In genomic region chr1:177475542-177476197, GRCm38 (mm10) we compare ENCODE assay signal across 14 mouse cellular contexts.
"Had no signal": no experiment of that assay in that cellular context is flagged by ENCODE, and none has a peak within 500 bp of the region (broad histone marks: within the 10 kb centered on the region; RNA-seq: fewer than 3 reads in every experiment).

No protein-coding gene starts in this region.

- H3K4me3 ChIP-seq: kidney, embryonic 15.5 days; limb, embryonic 10.5 days; midbrain, embryonic 10.5 days; myocyte; neural tube, embryonic 15.5 days had no signal

- ATAC-seq: inflammation-experienced regulatory T-cells, adult 6 months had no signal

- H3K4me2 ChIP-seq: kidney, embryonic 15.5 days; lung, embryonic 14.5 days; neural tube, embryonic 15.5 days had no signal

- H3K9me3 ChIP-seq: kidney, embryonic 15.5 days; limb, embryonic 10.5 days; midbrain, embryonic 10.5 days; neural tube, embryonic 15.5 days had no signal

- H3K9ac ChIP-seq: kidney, embryonic 15.5 days; lung, embryonic 14.5 days; neural tube, embryonic 15.5 days had no signal

- H3K27ac ChIP-seq: kidney, embryonic 15.5 days; limb, embryonic 10.5 days; midbrain, embryonic 10.5 days; neural tube, embryonic 15.5 days had no signal

- H3K27me3 ChIP-seq: kidney, embryonic 15.5 days; neural tube, embryonic 15.5 days had no signal

- H3K4me1 ChIP-seq: kidney, embryonic 15.5 days; limb, embryonic 10.5 days; neural tube, embryonic 15.5 days had no signal

- DNase-seq: kidney, postnatal 14 days; lung, embryonic 14.5 days; lung, postnatal 10 days; lung, postnatal 4 days; midbrain, embryonic 14.5 days; right cerebral cortex, adult 18-20 months; right cerebral cortex, postnatal 25 days; thymus, postnatal 36 days had no signal

- H3K36me3 ChIP-seq: kidney, embryonic 15.5 days; limb, embryonic 10.5 days; midbrain, embryonic 10.5 days; neural tube, embryonic 15.5 days had no signal
